Mouse (Mus musculus): Measurements from ENCODE around the gene Prss35.

DNA sequence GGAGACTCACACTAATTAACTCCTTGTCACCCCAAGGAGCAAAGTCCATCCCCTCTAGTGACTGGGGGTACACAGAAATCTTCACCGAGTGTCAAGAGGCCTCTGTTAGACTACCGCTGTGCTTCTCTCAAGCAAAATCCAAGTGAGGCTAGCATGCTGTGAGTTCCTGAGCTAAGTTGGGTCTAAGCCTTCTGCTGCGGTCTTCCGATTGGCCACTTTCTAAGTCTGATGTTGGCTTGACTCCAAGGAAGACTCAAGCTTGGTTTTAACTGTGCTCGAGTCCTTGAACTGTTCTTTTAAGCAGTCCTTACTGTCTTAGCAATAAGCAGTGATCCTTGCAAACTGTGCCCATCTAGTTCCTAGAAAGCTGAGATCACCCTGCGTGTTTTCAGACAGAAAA lies 45.7 kb downstream of the Prss35 start:
- TF ChIP-seq GATA1 (IDR thresholded peaks at IDR 0.05; ENCODE audit: borderline replicate concordance, low read length) (no peak), FLI1 (IDR thresholded peaks at IDR 0.05; ENCODE audit: low read length) (no peak)

Measured in megakaryocyte, embryonic 14.5 days (primary cell).